Mouse (Mus musculus) regulatory T cell (primary cell): ENCODE data around the gene Lce3d.

Experiments
- in situ Hi-C: fragments of 300-600 bp; cut with MboI, MseI; formaldehyde crosslinking; loops from one replicate; pipeline ENCODE4 v1.15.1; 2025; ENCODE audit warnings: high pct_unique_total_duplicates

Gene Lce3d

GRCm38 (mm10) chr3:92957090-92957489 lies at the start of gene Lce3d:
Lce3d (plus strand) TSS chr3:92957390.
- in situ Hi-C loops: no loop called here

GRCm38 (mm10) chr3:92907571-92907970 lies 49.6 kb upstream of the Lce3d start:
- in situ Hi-C loops: no loop called here

GRCm38 (mm10) chr3:92920364-92920763 lies 36.8 kb upstream of the Lce3d start:
- in situ Hi-C loops: no loop called here

GRCm38 (mm10) chr3:92926130-92926529 lies 31.1 kb upstream of the Lce3d start, which contains the start of gene Lce3a:
Lce3a (minus strand) TSS chr3:92926230.
- in situ Hi-C loops: no loop called here

- in situ Hi-C loops: no loop called here
Measured at GRCm38 (mm10) chr3:92932679-92933078, 24.5 kb upstream of the Lce3d start, which contains the start of gene Lce3b. Lce3b (plus strand) TSS chr3:92932979.

GRCm38 (mm10) chr3:92944186-92944585 lies 13.0 kb upstream of the Lce3d start, which contains the start of gene Lce3c:
Lce3c (plus strand) TSS chr3:92944486.
- in situ Hi-C loops: no loop called here

- in situ Hi-C loops: no loop called here
Measured at GRCm38 (mm10) chr3:92966761-92967160, 9.6 kb downstream of the Lce3d start, which contains the start of gene Lce3e. Lce3e (plus strand) TSS chr3:92967061.

- in situ Hi-C loops: no loop called here
Measured at GRCm38 (mm10) chr3:92978484-92978883, 21.3 kb downstream of the Lce3d start.

- in situ Hi-C loops: no loop called here
Measured at GRCm38 (mm10) chr3:92991926-92992325, 34.7 kb downstream of the Lce3d start, which contains the start of gene Lce3f. Lce3f (plus strand) TSS chr3:92992226.

- in situ Hi-C loops: no loop called here
Measured at GRCm38 (mm10) chr3:92998691-92999090, 41.5 kb downstream of the Lce3d start.

- in situ Hi-C loops: no loop called here
Measured at GRCm38 (mm10) chr3:93000621-93001020, 43.4 kb downstream of the Lce3d start.

- in situ Hi-C loops: no loop called here
Measured at GRCm38 (mm10) chr3:93002843-93003242, 45.7 kb downstream of the Lce3d start.
